Mouse (Mus musculus) embryonic fibroblast, embryonic 13.5 days (primary cell): ENCODE data around the gene Vac14.

Experiments
- CTCF ChIP-seq: IDR thresholded peaks from 2 replicates; pipeline ENCODE4 v1.5.1; 2011; ENCODE audit warnings: mild to moderate bottlenecking, control low read depth, low read length, moderate library complexity, borderline replicate concordance; ENCODE audit not compliant: insufficient read depth
- POLR2A ChIP-seq: IDR thresholded peaks from 2 replicates; pipeline ENCODE4 v1.6.1; 2011; ENCODE audit warnings: low read depth, mild to moderate bottlenecking, control low read depth, low read length, moderate library complexity

DNA sequence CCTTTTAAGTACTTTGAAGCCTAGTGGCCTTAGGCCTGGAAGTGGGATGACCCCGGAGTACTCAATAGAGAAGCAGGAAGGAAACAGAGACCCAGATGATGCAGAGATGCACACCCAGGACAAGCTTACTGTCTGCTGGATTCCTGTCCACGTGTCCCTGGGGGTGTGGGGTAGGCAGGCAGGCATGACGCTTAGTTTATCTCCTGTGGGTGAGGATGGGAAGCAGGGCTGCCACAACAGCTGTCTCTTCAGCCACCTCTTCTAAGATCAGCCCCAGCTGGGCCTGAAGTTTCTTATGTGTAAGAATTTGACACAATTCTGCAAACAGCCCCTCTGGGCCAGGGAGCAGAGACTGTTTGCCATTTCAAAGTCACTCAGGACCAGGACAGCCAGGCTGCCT is 60.6 kb downstream of the Vac14 start:
- no peak for TF ChIP-seq CTCF
- TF ChIP-seq POLR2A: no peak
